In genomic region chr13:54457062-54457461, GRCm38 (mm10) we compare ENCODE assay signal across 8 mouse cellular contexts. TPM values are rescaled to one million over a fixed set of nuclear protein-coding genes. Genes with fewer than 3 reads are reported as not detected.
DNase-seq lines count a peak whose midpoint lies in the region; ATAC-seq and TF ChIP-seq lines count a peak whose summit lies in the region.

No protein-coding gene starts in this region.

- no peaks in the 10 kb centered on the region for H3K4me1 ChIP-seq in hindbrain, postnatal 0 days (ENCODE audit: insufficient read depth, low read length)
- H3K4me1 ChIP-seq in hindbrain, embryonic 11.5 days (replicated peaks; ENCODE audit: control insufficient read depth, insufficient read depth, low read length) = no peaks in the 10 kb centered on the region
- peaks cover 0 to 3% of the 10 kb centered on the region in 2 experiments; a peak in 1 of 4 replicates for H3K4me1 ChIP-seq in CH12.LX (ENCODE audit: control insufficient read depth in 1 of 2, insufficient read depth in 2 of 2)
- H3K4me1 ChIP-seq in bone marrow, adult 2 months (ENCODE audit: control insufficient read depth, insufficient read depth, low read length) = no peaks in the 10 kb centered on the region
- H3K4me1 ChIP-seq in midbrain, embryonic 10.5 days = no peaks in the 10 kb centered on the region

- DNase-seq in hindbrain, postnatal 0 days (ENCODE audit: low spot score) = no peak
- no peak for DNase-seq in hindbrain, embryonic 11.5 days (ENCODE audit: low spot score)
- DNase-seq in CH12.LX (ENCODE audit: extremely low read depth) = peak; percentile 48
- DNase-seq in lung, postnatal 10 days = peak; percentile 19
- DNase-seq in midbrain, embryonic 10.5 days (ENCODE audit: low spot score) = no peak
- DNase-seq in gastrocnemius, postnatal 25 days = no peak

- H3K36me3 ChIP-seq in hindbrain, postnatal 0 days (ENCODE audit: insufficient read depth, low read length) = peaks cover 41% of the 10 kb centered on the region
- H3K36me3 ChIP-seq in hindbrain, embryonic 11.5 days (ENCODE audit: control insufficient read depth, insufficient read depth, low read length) = peaks cover 4% of the 10 kb centered on the region
- peaks cover 58 to 92% of the 10 kb centered on the region in 2 experiments for H3K36me3 ChIP-seq in CH12.LX (replicated peaks in 1 of 2; ENCODE audit: control insufficient read depth in 1 of 2, insufficient read depth in 1 of 2, low read length in 1 of 2)
- H3K36me3 ChIP-seq in midbrain, embryonic 10.5 days = peaks cover 94% of the 10 kb centered on the region

- in situ Hi-C loops in CH12.LX (cut with MboI; ENCODE audit: low pct_ligation_motif_present, low pct_unique_long_range_greater_than_20kb, low sequenced_read_pairs) = no loop called here

- TF ChIP-seq CTCF in hindbrain, postnatal 0 days (IDR thresholded peaks at IDR 0.05; ENCODE audit: low read depth) = peak; percentile 53
- TF ChIP-seq CTCF in CH12.LX (conservative IDR thresholded peaks at IDR 0.05 in 1 of 2, IDR thresholded peaks at IDR 0.05 in 1 of 2; ENCODE audit: low read depth in 2 of 2, low read length in 2 of 2) = peak; percentile 23 to 77; a peak in 2 of 4 replicates
- peak; percentile 74 for TF ChIP-seq CTCF in bone marrow, adult 2 months (IDR thresholded peaks at IDR 0.05; ENCODE audit: control insufficient read depth, insufficient read depth, low read length)

- no peak overlapping the region for H3K9ac ChIP-seq in hindbrain, postnatal 0 days (replicated peaks; ENCODE audit: low read length)
- no peak overlapping the region for H3K9ac ChIP-seq in hindbrain, embryonic 11.5 days (ENCODE audit: low read depth, low read length)
- no peak overlapping the region for H3K9ac ChIP-seq in CH12.LX (ENCODE audit: insufficient read depth, low read depth)

- no peaks in the 10 kb centered on the region for H3K79me2 ChIP-seq in CH12.LX (replicated peaks; ENCODE audit: control insufficient read depth, extremely low read depth, insufficient read depth, poor library complexity, severe bottlenecking)

- TF ChIP-seq POLR2A in CH12.LX (IDR thresholded peaks at IDR 0.05; ENCODE audit: low read depth, low read length) = no peak
- TF ChIP-seq POLR2A in bone marrow, adult 2 months (IDR thresholded peaks at IDR 0.05; ENCODE audit: borderline replicate concordance, control insufficient read depth, low read depth, low read length) = no peak

- no peaks in the 10 kb centered on the region for H3K9me3 ChIP-seq in hindbrain, postnatal 0 days (ENCODE audit: low read length)
- no peaks in the 10 kb centered on the region for H3K9me3 ChIP-seq in hindbrain, embryonic 11.5 days (ENCODE audit: control insufficient read depth, low read length)
- H3K9me3 ChIP-seq in CH12.LX (replicated peaks; ENCODE audit: low read length) = no peaks in the 10 kb centered on the region
- H3K9me3 ChIP-seq in midbrain, embryonic 10.5 days (replicated peaks) = no peaks in the 10 kb centered on the region

- peak; percentile 79 for TF ChIP-seq RAD21 in CH12.LX (IDR thresholded peaks at IDR 0.05; ENCODE audit: low read depth, low read length)

- H3K27ac ChIP-seq in hindbrain, postnatal 0 days = no peak overlapping the region
- no peak overlapping the region for H3K27ac ChIP-seq in hindbrain, embryonic 11.5 days (ENCODE audit: low read depth, low read length)
- H3K27ac ChIP-seq in CH12.LX (ENCODE audit: insufficient read depth, low read depth) = no peak overlapping the region
- H3K27ac ChIP-seq in bone marrow, adult 2 months (ENCODE audit: control insufficient read depth, insufficient read depth, low read depth, low read length, poor library complexity) = no peak overlapping the region
- H3K27ac ChIP-seq in midbrain, embryonic 10.5 days (replicated peaks) = no peak overlapping the region

- no peak for TF ChIP-seq EP300 in CH12.LX (IDR thresholded peaks at IDR 0.05; ENCODE audit: low read length)

- no peak overlapping the region for H3K4me3 ChIP-seq in hindbrain, postnatal 0 days (ENCODE audit: low read length)
- H3K4me3 ChIP-seq in hindbrain, embryonic 11.5 days (ENCODE audit: low read depth, low read length) = no peak overlapping the region
- no peak overlapping the region for H3K4me3 ChIP-seq in CH12.LX (replicated peaks in 1 of 3; ENCODE audit: low read depth in 2 of 3, low read length in 2 of 3, poor library complexity in 1 of 3)
- no peak overlapping the region for H3K4me3 ChIP-seq in bone marrow, adult 2 months (replicated peaks; ENCODE audit: control insufficient read depth, low read depth, low read length)
- no peak overlapping the region for H3K4me3 ChIP-seq in midbrain, embryonic 10.5 days

- H3K27me3 ChIP-seq in hindbrain, postnatal 0 days (ENCODE audit: insufficient read depth, low read length) = no peaks in the 10 kb centered on the region
- no peaks in the 10 kb centered on the region for H3K27me3 ChIP-seq in hindbrain, embryonic 11.5 days (ENCODE audit: control insufficient read depth, insufficient read depth, low read length)
- no peaks in the 10 kb centered on the region for H3K27me3 ChIP-seq in CH12.LX (replicated peaks)
- no peaks in the 10 kb centered on the region for H3K27me3 ChIP-seq in midbrain, embryonic 10.5 days (ENCODE audit: low read depth, poor library complexity, severe bottlenecking)

- ATAC-seq in hindbrain, postnatal 0 days = no peak
- no peak for ATAC-seq in hindbrain, embryonic 11.5 days (ENCODE audit: low FRiP score)
- ATAC-seq in monocyte, adult 5-6 weeks (replicated peaks; ENCODE audit: insufficient number of reproducible peaks, low FRiP score, low TSS enrichment, poor library complexity, severe bottlenecking) = no peak

- 91% methylated on average over 2 of the region's 2 CpGs for WGBS in hindbrain, postnatal 0 days
- 85% methylated on average over 2 of the region's 2 CpGs for WGBS in hindbrain, embryonic 11.5 days
- 62% methylated on average over 2 of the region's 2 CpGs for WGBS in bone marrow, adult 2 months
- 94% methylated on average over 2 of the region's 2 CpGs for WGBS in midbrain, embryonic 10.5 days

- dilution Hi-C loops in CH12.LX (cut with MboI; ENCODE audit: extremely low pct_ligation_motif_present, extremely low pct_unique_long_range_greater_than_20kb, low sequenced_read_pairs) = no loop called here

- H3K4me2 ChIP-seq in hindbrain, postnatal 0 days (ENCODE audit: low read depth, low read length) = no peak overlapping the region
- H3K4me2 ChIP-seq in hindbrain, embryonic 11.5 days (replicated peaks; ENCODE audit: low read depth, low read length) = no peak overlapping the region
- no peak overlapping the region for H3K4me2 ChIP-seq in CH12.LX (ENCODE audit: insufficient read depth, low read depth, poor library complexity, severe bottlenecking)

TF ChIP-seq in CH12.LX, 34 proteins besides CTCF, POLR2A, EP300 and RAD21:
- TF ChIP-seq SMC3 (IDR thresholded peaks at IDR 0.05; ENCODE audit: low read depth, low read length) (peak; percentile 65), BHLHE40 (IDR thresholded peaks at IDR 0.05; ENCODE audit: low read depth, low read length) (no peak)

RNA-seq across cellular contexts. Expression of gene Thoc3, which starts 11.6 kb away (rescaled TPM):
- 67.2 and 120 TPM in 2 replicates for total RNA-seq in hindbrain, postnatal 0 days (2014; rRNA removed)
- 107 and 108 TPM in 2 replicates for polyA plus RNA-seq in hindbrain, postnatal 0 days (2015; fragmentation: Nextera tagmentation; extraction: Ambion mirVana)
- 142 and 143 TPM in 2 replicates for polyA plus RNA-seq in hindbrain, embryonic 11.5 days (2014; fragmentation: Nextera tagmentation; extraction: Ambion mirVana)
- total RNA-seq in CH12.LX (2012; rRNA removed) = 77.5 and 84.5 TPM in 2 replicates
- 72.1 and 81.8 TPM in 2 replicates for total RNA-seq in CH12.LX (2014; rRNA removed)
- 93.1 and 98.7 TPM in 2 replicates for polyA plus RNA-seq in CH12.LX (2012; ENCODE audit: insufficient read length, low read depth)
- polyA plus RNA-seq in bone marrow, adult 2 months (2011; ENCODE audit: insufficient read depth, insufficient read length, low replicate concordance, missing spikeins) = 10.7 and 17.6 TPM in 2 replicates
- 195 and 200 TPM in 2 replicates for polyA plus RNA-seq in midbrain, embryonic 10.5 days (2016; fragmentation: Nextera tagmentation; extraction: Ambion mirVana)
- 10 to 100 TPM; 11.3 to 13.8 TPM for total RNA-seq in gastrocnemius, postnatal 25 days (2021)
- total RNA-seq in monocyte, adult 5-6 weeks (2017) = 19.8 to 26.8 TPM (median 22.8 TPM) in 3 replicates

RNA-seq across cellular contexts. Expression of gene Simc1, which starts 46.5 kb away (rescaled TPM):
- 17.1 and 18.3 TPM in 2 replicates for total RNA-seq in hindbrain, postnatal 0 days (2014; rRNA removed)
- polyA plus RNA-seq in hindbrain, postnatal 0 days (2015; fragmentation: Nextera tagmentation; extraction: Ambion mirVana) = 9.3 and 9.5 TPM in 2 replicates
- polyA plus RNA-seq in hindbrain, embryonic 11.5 days (2014; fragmentation: Nextera tagmentation; extraction: Ambion mirVana) = 19.7 TPM in 2 replicates
- total RNA-seq in CH12.LX (2012; rRNA removed) (6.8 and 8.1 TPM in 2 replicates), CH12.LX (2014; rRNA removed) (4.8 and 6.2 TPM in 2 replicates)
- polyA plus RNA-seq in CH12.LX (2012; ENCODE audit: insufficient read length, low read depth) = 16.0 and 16.6 TPM in 2 replicates
- polyA plus RNA-seq in bone marrow, adult 2 months (2011; ENCODE audit: insufficient read depth, insufficient read length, low replicate concordance, missing spikeins) = 3.2 and 4.2 TPM in 2 replicates
- polyA plus RNA-seq in midbrain, embryonic 10.5 days (2016; fragmentation: Nextera tagmentation; extraction: Ambion mirVana) = 12.0 and 12.8 TPM in 2 replicates
- 1 to 10 TPM; 1.7 TPM for total RNA-seq in gastrocnemius, postnatal 25 days (2021)
- total RNA-seq in monocyte, adult 5-6 weeks (2017) = 12.8 to 21.2 TPM (median 19.7 TPM) in 3 replicates

Comparison
In these comparisons a context has a peak if more than half of its experiments do, and no peak if none do; other contexts are left out.
1. DNase-seq: peak in CH12.LX (single experiment) and lung, postnatal 10 days (single experiment); none in hindbrain, postnatal 0 days (single experiment), hindbrain, embryonic 11.5 days (single experiment), midbrain, embryonic 10.5 days (single experiment) and gastrocnemius, postnatal 25 days (single experiment).
2. Peak in every context shown above with its lines, with median percentiles within 50 percentile points of each other: CTCF ChIP-seq.